In genomic region chr16:30827901-30828608, GRCm38 (mm10) we compare ENCODE assay signal across 10 mouse cellular contexts.
A peak's percentile ranks its signal among the peaks of the same experiment; 100 is the strongest.
DNase-seq lines count a peak whose midpoint lies in the region; ATAC-seq and TF ChIP-seq lines count a peak whose summit lies in the region.
"Had no signal": no experiment of that assay in that cellular context is flagged by ENCODE, and none has a peak within 500 bp of the region (broad histone marks: within the 10 kb centered on the region; RNA-seq: fewer than 3 reads in every experiment).

No protein-coding gene starts in this region.

- no peak for TF ChIP-seq POLR2A in lung, adult 2 months (IDR thresholded peaks at IDR 0.05; ENCODE audit: borderline replicate concordance, extremely low read depth, low read depth, low read length)

- H3K36me3 ChIP-seq in heart, embryonic 14.5 days (ENCODE audit: control insufficient read depth, insufficient read depth, low read length), result no peaks in the 10 kb centered on the region
- H3K36me3 ChIP-seq: hindbrain, embryonic 15.5 days had no signal

- H3K9ac ChIP-seq in heart, embryonic 14.5 days (ENCODE audit: low read length), result no peak overlapping the region
- H3K9ac ChIP-seq: hindbrain, embryonic 15.5 days had no signal

- H3K27me3 ChIP-seq in heart, embryonic 14.5 days (ENCODE audit: control insufficient read depth, insufficient read depth, low read length), result no peaks in the 10 kb centered on the region
- H3K27me3 ChIP-seq: hindbrain, embryonic 15.5 days had no signal

- peaks cover 3 to 21% of the 10 kb centered on the region in 2 experiments; a peak in 3 of 4 replicates for H3K4me1 ChIP-seq in heart, embryonic 14.5 days (ENCODE audit: control insufficient read depth in 2 of 2, insufficient read depth in 2 of 2, low read length in 2 of 2)
- H3K4me1 ChIP-seq in lung, adult 2 months (ENCODE audit: control insufficient read depth, insufficient read depth, low read length), result no peaks in the 10 kb centered on the region
- H3K4me1 ChIP-seq: hindbrain, embryonic 15.5 days had no signal

- ATAC-seq in heart, embryonic 14.5 days (ENCODE audit: insufficient number of reproducible peaks, insufficient read depth, low FRiP score, low read depth), result peak; percentile 38; the same call in 1 of the 2 replicates

- no peak overlapping the region for H3K4me2 ChIP-seq in heart, embryonic 14.5 days (ENCODE audit: low read length)
- H3K4me2 ChIP-seq: hindbrain, embryonic 15.5 days had no signal

- WGBS in heart, embryonic 14.5 days, result 61% methylated on average over 9 of the region's 9 CpGs
- WGBS in lung, adult 2 months, result 74% methylated on average over 9 of the region's 9 CpGs

- peak overlapping the region; percentile 65 to 68 for H3K27ac ChIP-seq in heart, embryonic 14.5 days (replicated peaks in 1 of 2; ENCODE audit: control insufficient read depth in 1 of 2, insufficient read depth in 1 of 2, low read depth in 2 of 2, low read length in 2 of 2)
- H3K27ac ChIP-seq: hindbrain, embryonic 15.5 days; macrophage had no signal

- DNase-seq in 3T3-L1 (ENCODE audit: low read depth, low spot score), result peak; percentile 94
- DNase-seq in adipocyte (ENCODE audit: low spot score), result peak; percentile 92
- DNase-seq in lung, adult 2 months, result peak; percentile 13
- DNase-seq in left cerebral cortex, adult 9 months (ENCODE audit: low spot score in 2 of 2), result no peak
- no peak for DNase-seq in embryo, embryonic 10 days (ENCODE audit: low spot score)
- no peak for DNase-seq in cerebellum, adult 9-11 months
- DNase-seq in right cerebral cortex, postnatal 36 days (ENCODE audit: low spot score in 2 of 2), result no peak

- no peak for TF ChIP-seq CTCF in lung, adult 2 months (IDR thresholded peaks at IDR 0.05; ENCODE audit: insufficient read depth, low read length)

- peaks cover 5% of the 10 kb centered on the region for H3K9me3 ChIP-seq in heart, embryonic 14.5 days (ENCODE audit: control insufficient read depth, low read length)
- H3K9me3 ChIP-seq: hindbrain, embryonic 15.5 days had no signal

- H3K4me3 ChIP-seq in heart, embryonic 14.5 days (ENCODE audit: control insufficient read depth in 1 of 2, insufficient read depth in 1 of 2, low read depth in 1 of 2, low read length in 2 of 2), result no peak overlapping the region
- H3K4me3 ChIP-seq in lung, adult 2 months (replicated peaks; ENCODE audit: extremely low read depth, low read depth, low read length), result no peak overlapping the region
- H3K4me3 ChIP-seq: hindbrain, embryonic 15.5 days had no signal

Comparison
In these comparisons a context has a peak if more than half of its experiments do, and no peak if none do; other contexts are left out.
1. DNase-seq: peak in 3T3-L1 (single experiment), adipocyte (single experiment) and lung, adult 2 months (single experiment); none in left cerebral cortex, adult 9 months (0 of 2), embryo, embryonic 10 days (single experiment), cerebellum, adult 9-11 months (single experiment) and right cerebral cortex, postnatal 36 days (0 of 2).